Mouse (Mus musculus) urinary bladder, postnatal 10 days (tissue): ENCODE measurements around the gene Adra2c.

Experiments
- DNase-seq: peaks from one replicate; pipeline ENCODE4 v3.0.0; 2022; ENCODE audit warnings: low spot score

The Adra2c gene

DNA sequence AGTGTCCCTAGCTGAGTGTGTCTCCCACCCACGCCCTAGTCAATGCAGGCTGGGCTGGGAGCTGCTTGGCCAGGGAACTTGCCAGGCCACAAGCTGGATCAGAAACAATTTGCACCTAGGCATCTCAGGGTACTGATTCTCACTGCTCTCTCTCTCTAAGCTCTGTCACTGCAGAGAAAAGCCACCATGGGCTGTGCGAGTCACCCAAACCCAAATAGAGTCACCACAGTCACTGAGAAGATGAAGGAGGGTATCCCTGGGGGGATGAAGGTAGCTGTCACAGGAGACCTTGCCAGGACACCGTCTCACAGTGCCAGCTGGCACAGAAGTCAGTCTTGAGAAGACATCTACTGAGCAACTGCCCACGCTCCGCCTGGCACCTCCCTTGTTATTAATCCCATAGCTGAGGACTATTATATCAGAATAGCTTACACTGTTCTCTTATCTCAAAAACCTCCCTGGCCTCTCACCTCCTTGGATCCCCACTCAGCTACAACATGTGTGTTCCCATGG lies 33.7 kb downstream of the Adra2c start:
- no peak for DNase-seq

DNA sequence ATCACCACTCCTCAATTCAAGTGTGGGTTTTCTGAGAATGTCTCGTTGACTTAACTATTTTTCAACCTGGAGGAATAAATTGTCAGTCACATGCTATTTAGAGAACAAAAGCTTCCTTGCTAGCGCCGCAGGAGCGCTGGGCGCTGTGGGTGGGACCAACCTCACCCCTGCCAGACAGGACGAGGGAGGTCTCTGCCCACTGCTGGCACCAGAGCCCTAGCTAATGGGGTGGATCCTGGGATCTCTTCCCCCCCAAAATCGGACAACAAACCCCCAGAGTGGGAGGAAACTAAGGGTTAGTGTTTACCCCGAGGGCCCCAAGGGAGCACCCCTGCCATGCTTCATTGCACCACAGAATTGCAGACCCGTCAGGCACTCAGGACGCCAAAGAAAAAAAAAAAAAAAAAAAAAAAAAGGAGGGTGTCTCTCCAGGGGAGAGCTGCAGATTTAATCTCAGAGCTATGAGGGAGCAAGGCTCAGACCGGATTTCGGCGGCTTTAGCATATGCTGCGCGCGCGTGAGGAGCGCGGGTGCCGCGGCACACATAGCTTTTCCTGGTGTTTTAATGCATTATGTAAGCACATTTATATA lies 35.2 kb downstream of the Adra2c start:
- DNase-seq = no peak

DNA sequence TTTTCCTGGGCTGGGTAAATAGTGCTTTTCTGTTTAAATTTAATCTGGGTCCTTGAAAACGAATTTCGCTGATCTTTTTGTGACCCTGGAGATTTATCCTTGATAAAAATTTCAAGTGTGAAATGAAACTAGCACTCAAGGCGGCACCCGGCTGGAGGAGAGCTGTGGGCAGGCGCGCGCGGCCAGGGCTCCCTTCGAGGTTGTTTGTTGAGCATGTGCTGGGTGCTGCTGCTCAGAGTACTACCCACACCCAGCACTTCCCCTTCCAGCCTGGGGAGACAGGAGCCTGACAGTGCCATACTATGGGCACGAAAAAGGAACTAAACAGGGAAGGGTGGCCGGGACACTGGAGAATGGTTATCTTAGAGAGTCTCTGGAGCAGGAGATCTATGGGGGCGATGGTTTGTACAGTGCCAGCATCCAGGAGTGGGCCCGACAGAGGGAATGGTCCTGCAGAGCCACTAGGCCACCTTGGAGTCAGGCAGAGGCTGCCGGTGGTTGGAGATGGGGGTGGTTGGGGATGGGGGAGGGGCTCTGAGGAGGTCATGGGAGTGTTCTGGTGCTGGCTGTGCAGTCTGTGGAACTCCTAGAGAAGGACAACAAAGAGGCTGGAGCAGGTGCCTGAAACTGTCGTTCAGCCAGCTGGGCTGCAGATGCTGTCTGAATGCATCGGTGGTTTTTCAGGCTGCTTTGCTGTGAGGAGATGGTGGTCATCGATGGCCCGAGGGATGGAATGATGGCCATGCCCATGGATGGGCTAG lies 35.9 kb downstream of the Adra2c start:
- DNase-seq = no peak

DNA sequence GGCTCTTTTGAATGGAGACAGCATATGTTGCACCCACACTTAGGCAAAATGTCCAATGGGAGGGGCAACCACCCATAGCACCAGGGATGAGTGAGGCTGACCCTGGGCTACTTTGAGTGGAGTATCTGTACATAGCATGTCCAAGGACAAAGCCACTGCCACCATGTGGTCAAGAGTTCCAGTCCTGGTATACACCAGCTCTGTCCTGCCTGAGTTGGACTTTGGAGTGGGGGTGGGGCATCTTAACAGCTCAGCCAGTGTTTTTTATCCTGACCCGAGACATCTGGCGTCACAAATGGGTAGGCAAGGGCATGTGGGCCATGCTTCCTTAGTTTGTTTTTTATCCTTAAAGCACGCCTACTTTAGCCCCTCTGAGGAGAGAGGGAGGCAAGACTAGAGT lies 36.5 kb downstream of the Adra2c start:
- DNase-seq = no peak

DNA sequence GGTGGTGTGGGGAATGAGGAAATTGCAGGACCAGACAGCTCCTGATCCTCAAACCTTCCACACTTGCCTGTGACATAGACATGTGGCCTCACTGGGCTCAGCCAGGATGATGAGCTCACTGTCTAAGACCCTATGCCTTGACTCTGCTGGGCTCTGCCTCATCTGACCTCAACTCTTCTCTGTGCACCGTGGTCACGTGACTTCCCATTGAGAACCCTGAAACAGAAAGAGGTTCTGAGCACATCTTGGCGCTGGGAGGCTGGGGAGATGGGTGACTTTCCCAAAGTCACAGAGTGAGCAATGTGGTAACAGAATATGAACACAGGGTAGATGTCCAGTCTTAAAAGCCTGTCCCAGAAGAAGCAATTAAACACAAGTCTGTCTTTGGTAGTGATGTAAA lies 37.1 kb downstream of the Adra2c start:
- no peak for DNase-seq

DNA sequence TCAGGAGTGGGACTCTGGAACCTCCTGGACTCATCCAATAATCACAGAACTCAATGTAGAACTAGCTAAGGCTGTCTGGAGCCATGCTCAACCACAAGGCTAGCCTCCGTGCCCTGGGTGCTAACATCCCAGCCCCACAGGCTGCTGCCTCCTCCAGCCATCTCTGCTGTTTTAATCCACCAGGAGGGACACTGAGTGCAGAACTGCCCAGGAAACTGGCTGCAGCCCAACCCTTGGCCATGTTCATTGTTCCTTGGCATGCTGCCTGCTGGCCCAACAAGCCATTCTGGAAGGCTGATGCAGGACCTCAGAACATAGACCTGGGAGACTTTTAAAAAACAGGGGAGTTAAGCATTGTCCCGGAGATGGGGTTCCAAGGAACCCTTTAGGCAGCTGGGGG lies 42.5 kb downstream of the Adra2c start:
- peak; percentile 35 for DNase-seq

DNA sequence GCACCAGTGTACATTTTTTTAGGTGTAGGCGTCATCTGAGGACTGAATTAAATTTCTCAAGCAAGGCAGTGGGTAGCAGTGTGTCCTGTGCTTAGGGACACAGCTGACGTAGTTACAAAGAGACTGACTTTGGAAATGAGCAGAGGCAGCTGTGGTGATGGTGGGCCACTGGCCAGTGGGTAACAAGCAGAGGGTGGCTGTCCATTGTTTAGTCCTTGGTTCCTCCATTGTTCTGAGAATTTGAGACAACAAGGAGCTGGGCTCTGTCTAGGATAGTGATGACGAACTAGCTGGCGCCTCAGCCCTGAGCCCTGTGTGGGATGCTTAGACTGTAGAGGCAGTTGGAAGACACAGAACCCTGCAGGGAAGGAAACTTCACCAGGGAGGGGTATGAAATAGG lies 52.7 kb downstream of the Adra2c start:
- DNase-seq = no peak
